Mouse (Mus musculus): Measurements from ENCODE around the gene Ier3. TPM values are rescaled to one million over a fixed set of nuclear protein-coding genes. Genes with fewer than 3 reads are reported as not detected.

Ier3 gene
- polyA plus RNA-seq, 1 experiment from 2014 or later, result 149 TPM

DNA sequence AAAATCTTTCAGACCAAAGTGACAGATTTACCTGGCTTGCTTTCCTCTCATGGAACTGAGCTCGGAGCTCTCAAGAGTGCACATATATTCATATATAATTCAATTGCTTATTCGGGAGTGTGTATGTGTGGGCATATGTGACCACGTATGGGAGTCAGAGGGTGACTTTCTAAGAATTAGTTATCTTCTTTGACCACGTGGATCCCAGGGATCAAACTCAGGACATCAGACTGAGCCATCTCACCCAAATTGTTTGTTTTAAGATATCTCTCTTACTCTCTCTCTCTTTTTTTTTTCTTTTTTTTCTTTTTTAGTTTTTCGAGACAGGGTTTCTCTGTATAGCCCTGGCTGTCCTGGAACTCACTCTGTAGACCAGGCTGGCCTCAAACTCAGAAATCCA is 1.4 kb upstream of the Ier3 start:
- ChIA-PET CTCF (interaction anchor here (2.4 kb wide), 1 partner anchor 83 kb away, joined by 13 read pairs; no protein-coding TSS in a partner anchor), POLR2A (no interaction called here)
- no peak for DNase-seq (ENCODE audit: low read depth, low spot score)
- no peak for ATAC-seq
- in situ Hi-C loops (cut with MboI; ENCODE audit: low pct_unique_long_range_greater_than_20kb), result loop anchor here (10.0 kb wide), 1 partner anchor 235 kb away; no protein-coding TSS in a partner anchor
- H3K27me3 ChIP-seq, result no peaks in the 10 kb centered on the region
- TF ChIP-seq CTCF (IDR thresholded peaks at IDR 0.05), result no peak

GRCm38 (mm10) chr17:35822564-35822963 is 1.1 kb downstream of the Ier3 start:
- H3K27me3 ChIP-seq, result no peaks in the 10 kb centered on the region
- ATAC-seq (no peak), DNase-seq (ENCODE audit: low read depth, low spot score) (no peak)
- in situ Hi-C loops (cut with MboI; ENCODE audit: low pct_unique_long_range_greater_than_20kb), result loop anchor here (10.0 kb wide), 1 partner anchor 238 kb away; no protein-coding TSS in a partner anchor
- CTCF ChIA-PET, result interaction anchor here (1.1 to 9.5 kb wide), 5 partner anchors 9 to 86 kb away, joined by 3 to 79 read pairs (median 4); no protein-coding TSS in a partner anchor
- TF ChIP-seq CTCF (IDR thresholded peaks at IDR 0.05), result no peak
- POLR2A ChIA-PET, result interaction anchor here (0.6 to 6.8 kb wide), 13 partner anchors 9 to 119 kb away, joined by 3 to 48 read pairs (median 7); partner anchors contain the start of gene Ddr1

DNA sequence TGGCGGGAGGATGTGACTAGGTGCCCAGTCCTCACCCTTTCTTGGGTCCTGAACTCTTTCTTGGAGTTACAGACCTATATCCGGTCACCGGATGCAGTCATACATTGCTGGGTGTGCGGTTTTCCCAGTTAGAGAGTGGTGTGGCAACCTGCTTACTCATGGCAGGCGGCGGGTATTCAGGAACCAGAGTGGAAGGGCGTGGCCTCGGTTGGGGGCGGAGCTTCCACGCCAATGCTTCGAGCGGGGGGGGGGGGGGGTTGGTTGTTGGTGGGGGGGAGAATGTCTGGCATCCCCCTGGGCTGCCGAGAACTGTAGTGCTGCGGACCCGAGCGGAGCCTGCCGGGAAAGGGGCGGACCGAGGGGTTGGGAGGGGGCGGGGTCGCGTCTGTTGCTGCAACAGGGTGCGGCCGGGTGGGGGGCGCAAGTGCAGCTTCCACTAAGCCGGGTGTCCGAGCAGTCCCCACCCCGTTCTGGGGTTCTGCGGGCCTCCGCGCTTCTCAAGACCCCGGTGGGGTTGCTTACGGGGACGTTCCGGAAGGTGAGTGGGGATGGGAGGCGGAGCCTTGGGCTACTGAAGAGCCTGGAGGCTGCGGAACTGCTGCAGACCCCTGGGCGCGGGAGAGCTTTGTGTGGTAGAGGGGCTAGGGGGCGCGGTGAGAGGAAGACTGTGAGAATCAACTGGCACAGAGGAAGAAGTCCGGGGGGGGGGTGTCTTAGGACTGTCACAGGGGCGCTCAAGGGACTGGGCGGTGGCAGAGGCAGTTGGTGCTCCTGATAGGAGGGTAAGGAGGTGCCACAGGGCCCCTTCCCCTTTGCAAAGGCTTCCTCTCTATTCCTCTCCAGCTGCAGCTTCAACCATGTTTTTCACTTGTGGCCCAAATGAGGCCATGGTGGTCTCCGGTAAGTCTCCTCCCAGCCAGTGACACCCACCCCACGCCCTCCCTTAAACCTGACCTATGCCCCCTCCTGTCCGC is 1.8 kb downstream of the Ier3 start, which contains the start of gene Flot1:
TSS of gene Flot1 (plus strand) at position 267 of the 974 bp plus-strand sequence.
- ATAC-seq (peak; percentile 72), DNase-seq (ENCODE audit: low read depth, low spot score) (peak; percentile 86)
- ChIA-PET CTCF (interaction anchor here (1.1 to 9.5 kb wide), 4 partner anchors 9 to 84 kb away, joined by 3 to 79 read pairs (median 4); no protein-coding TSS in a partner anchor), POLR2A (interaction anchor here (0.5 to 6.8 kb wide), 15 partner anchors 10 to 120 kb away, joined by 3 to 48 read pairs (median 4); partner anchors contain the start of gene Ddr1)
- in situ Hi-C loops (cut with MboI; ENCODE audit: low pct_unique_long_range_greater_than_20kb), result loop anchor here (10.0 kb wide), 1 partner anchor 238 kb away; no protein-coding TSS in a partner anchor
- H3K27me3 ChIP-seq, result no peaks in the 10 kb centered on the region
- no peak for TF ChIP-seq CTCF (IDR thresholded peaks at IDR 0.05)

DNA sequence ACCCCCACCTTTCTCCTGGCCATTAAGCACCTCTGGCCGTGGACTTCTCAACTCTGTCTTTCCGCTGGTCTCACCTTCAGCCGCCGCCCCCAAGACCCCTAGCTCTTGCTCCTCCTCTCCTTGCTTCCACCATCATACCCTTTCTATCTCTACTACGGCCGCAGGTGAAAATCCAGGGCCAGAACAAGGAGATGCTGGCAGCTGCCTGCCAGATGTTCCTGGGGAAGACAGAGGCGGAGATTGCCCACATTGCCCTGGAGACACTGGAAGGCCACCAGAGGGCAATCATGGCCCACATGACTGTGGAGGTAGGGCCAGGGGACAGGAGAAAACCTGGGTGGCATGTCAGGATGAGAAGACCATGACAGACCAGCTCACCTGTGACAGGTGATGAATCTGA is 2.9 kb downstream of the Ier3 start:
- DNase-seq (ENCODE audit: low read depth, low spot score) (no peak), ATAC-seq (no peak)
- H3K27me3 ChIP-seq, result no peaks in the 10 kb centered on the region
- POLR2A ChIA-PET, result interaction anchor here (0.6 to 6.8 kb wide), 6 partner anchors 11 to 121 kb away, joined by 3 to 48 read pairs (median 14); partner anchors contain the start of gene Ddr1
- TF ChIP-seq CTCF (IDR thresholded peaks at IDR 0.05), result no peak
- CTCF ChIA-PET, result interaction anchor here (0.8 to 9.5 kb wide), 4 partner anchors 9 to 85 kb away, joined by 3 to 79 read pairs (median 6); no protein-coding TSS in a partner anchor
- in situ Hi-C loops (cut with MboI; ENCODE audit: low pct_unique_long_range_greater_than_20kb), result loop anchor here (10.0 kb wide), 1 partner anchor 240 kb away; no protein-coding TSS in a partner anchor

GRCm38 (mm10) chr17:35825109-35825850 is 3.8 kb downstream of the Ier3 start:
- H3K27me3 ChIP-seq, result no peaks in the 10 kb centered on the region
- CTCF ChIA-PET, result interaction anchor here (0.8 to 9.5 kb wide), 4 partner anchors 8 to 86 kb away, joined by 3 to 79 read pairs (median 6); no protein-coding TSS in a partner anchor
- POLR2A ChIA-PET, result interaction anchor here (0.7 to 6.8 kb wide), 4 partner anchors 12 to 277 kb away, joined by 3 to 48 read pairs (median 18); no protein-coding TSS in a partner anchor
- ATAC-seq (no peak), DNase-seq (ENCODE audit: low read depth, low spot score) (no peak)
- TF ChIP-seq CTCF (IDR thresholded peaks at IDR 0.05), result no peak
- in situ Hi-C loops (cut with MboI; ENCODE audit: low pct_unique_long_range_greater_than_20kb), result loop anchor here (5.0 to 10.0 kb wide), 2 partner anchors 88 to 240 kb away; no protein-coding TSS in a partner anchor

- ChIA-PET POLR2A (interaction anchor here (0.5 to 1.3 kb wide), 3 partner anchors 10 to 90 kb away, joined by 3 to 4 read pairs (median 3); no protein-coding TSS in a partner anchor), CTCF (interaction anchor here (0.6 to 9.5 kb wide), 13 partner anchors 8 to 125 kb away, joined by 3 to 79 read pairs (median 3); partner anchors contain the start of genes Ddr1, Dhx16 and Ier3)
- no peaks in the 10 kb centered on the region for H3K27me3 ChIP-seq
Measured at GRCm38 (mm10) chr17:35829737-35830136, 8.3 kb downstream of the Ier3 start.

GRCm38 (mm10) chr17:35832400-35833238 is 11.1 kb downstream of the Ier3 start:
- no peak for DNase-seq (ENCODE audit: low read depth, low spot score)
- TF ChIP-seq CTCF (IDR thresholded peaks at IDR 0.05), result no peak
- no peak for ATAC-seq
- in situ Hi-C loops (cut with MboI; ENCODE audit: low pct_unique_long_range_greater_than_20kb), result no loop called here
- POLR2A ChIA-PET, result interaction anchor here (1.0 to 3.2 kb wide), 8 partner anchors 9 to 198 kb away, joined by 4 to 19 read pairs (median 5); partner anchors contain the start of genes Flot1 and Ier3
- no peaks in the 10 kb centered on the region for H3K27me3 ChIP-seq
- CTCF ChIA-PET, result interaction anchor here (0.8 to 5.6 kb wide), 7 partner anchors 8 to 107 kb away, joined by 3 to 42 read pairs (median 3); partner anchors contain the start of gene Flot1

More at GRCm38 (mm10) chr17:35829737-35830136, 8.3 kb downstream of the Ier3 start:
- no peak for TF ChIP-seq CTCF (IDR thresholded peaks at IDR 0.05)
- ATAC-seq (peak; percentile 71), DNase-seq (ENCODE audit: low read depth, low spot score) (no peak)
- in situ Hi-C loops (cut with MboI; ENCODE audit: low pct_unique_long_range_greater_than_20kb), result loop anchor here (5.0 to 10.0 kb wide), 2 partner anchors 92 to 245 kb away; no protein-coding TSS in a partner anchor

DNA sequence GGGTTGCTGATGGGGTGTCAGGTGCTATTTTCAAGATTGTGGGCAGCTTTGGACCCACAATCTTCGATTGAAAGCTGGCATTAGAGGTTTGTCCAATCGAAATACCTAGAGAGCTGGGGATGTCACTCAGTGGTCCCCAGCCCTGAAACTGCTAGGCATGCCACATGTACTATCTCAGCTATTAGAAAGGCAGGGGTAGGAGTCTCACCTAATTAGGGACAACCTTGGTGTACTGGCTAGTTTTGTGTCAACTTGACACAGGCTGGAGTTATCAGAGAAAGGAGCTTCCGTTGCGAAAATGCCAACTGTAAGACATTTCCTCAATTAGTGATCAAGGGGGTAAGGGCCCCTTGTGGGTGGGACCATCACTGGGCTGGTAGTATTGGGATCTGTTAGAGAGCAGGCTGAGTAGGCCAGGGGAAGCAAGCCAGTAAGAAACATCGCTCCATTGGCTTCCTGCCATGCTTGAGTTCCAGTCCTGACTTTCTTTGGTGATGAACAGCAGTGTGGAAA is 11.8 kb downstream of the Ier3 start:
- TF ChIP-seq CTCF (IDR thresholded peaks at IDR 0.05), result no peak
- ATAC-seq (no peak), DNase-seq (ENCODE audit: low read depth, low spot score) (no peak)
- in situ Hi-C loops (cut with MboI; ENCODE audit: low pct_unique_long_range_greater_than_20kb), result no loop called here
- no peaks in the 10 kb centered on the region for H3K27me3 ChIP-seq
- ChIA-PET POLR2A (interaction anchor here (0.6 to 3.2 kb wide), 7 partner anchors 10 to 93 kb away, joined by 4 to 19 read pairs (median 5); partner anchors contain the start of genes Flot1 and Ier3), CTCF (interaction anchor here (0.8 to 5.4 kb wide), 6 partner anchors 8 to 107 kb away, joined by 3 to 42 read pairs (median 3); partner anchors contain the start of gene Flot1)

Measured in Patski (cell line).